Mouse (Mus musculus) right cerebral cortex, adult 2 months (tissue): ENCODE data around the gene Olfr1049.
"Not testable (repeated sequence)": the region's sequence is repeated elsewhere in the genome, so short reads cannot be mapped to it uniquely, and the experiment has no call there.

Experiments used
- DNase-seq, 2 experiments: peaks; one replicate each; pipeline ENCODE4 v3.0.0; 2021 to 2022; ENCODE audit warnings: low spot score in 2 of 2

Olfr1049 gene

GRCm38 (mm10) chr2:86258228-86258627 is at the start of gene Olfr1049:
TSS of gene Olfr1049 (minus strand) at chr2:86258328.
- DNase-seq = not testable (repeated sequence)

DNA sequence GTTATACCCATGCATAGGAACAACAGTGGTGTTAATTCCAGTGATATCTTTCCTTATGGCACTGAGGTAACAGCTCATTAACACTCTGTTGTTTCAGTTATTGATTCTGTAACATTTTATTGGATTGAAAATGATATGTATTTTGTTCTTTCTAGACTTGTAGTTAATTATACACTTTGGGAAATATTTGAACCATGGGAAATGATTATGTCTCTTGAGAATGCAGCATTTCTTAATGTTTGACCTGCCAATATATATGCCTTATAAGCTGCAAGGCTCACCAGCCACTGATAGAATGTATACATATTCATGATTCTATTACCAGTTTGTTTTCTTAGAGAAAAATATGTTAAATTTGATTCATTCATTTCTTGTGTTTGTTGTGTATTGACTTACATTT is 34.0 kb upstream of the Olfr1049 start, which contains the start of gene Olfr1052:
Olfr1052 (plus strand) TSS at position 301 of the 400 bp plus-strand sequence.
- no peak for DNase-seq

- DNase-seq = not testable (repeated sequence)
Measured at GRCm38 (mm10) chr2:86278988-86279387, 20.9 kb upstream of the Olfr1049 start, which contains the start of gene Olfr1051. TSS of gene Olfr1051 (minus strand) at chr2:86279088.

GRCm38 (mm10) chr2:86240189-86240588 is 17.9 kb downstream of the Olfr1049 start, which contains the start of gene Olfr1048:
TSS of gene Olfr1048 (minus strand) at chr2:86240289.
- no peak for DNase-seq

DNA sequence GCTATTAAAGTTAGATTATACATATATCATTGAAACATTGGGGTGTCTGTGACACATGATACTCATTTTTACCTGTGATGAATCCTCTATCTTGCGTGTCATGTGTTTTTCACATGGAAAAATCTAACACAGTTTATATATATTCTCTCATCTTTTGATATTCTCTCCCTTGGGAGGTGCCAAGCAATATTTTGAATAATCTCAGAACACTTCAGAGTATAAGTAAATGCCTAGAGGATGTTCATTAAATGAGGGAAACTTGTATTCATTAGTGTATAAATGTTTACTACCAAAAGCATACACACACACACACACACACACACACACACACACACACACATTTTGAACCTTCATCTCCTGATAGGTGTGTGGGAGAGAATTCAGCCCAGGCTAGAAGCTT is 26.8 kb downstream of the Olfr1049 start, which contains the start of gene Olfr1047:
Olfr1047 (minus strand) TSS at position 101 of the 400 bp plus-strand sequence.
- no peak for DNase-seq

- DNase-seq = no peak
Measured at GRCm38 (mm10) chr2:86219214-86219613, 38.9 kb downstream of the Olfr1049 start, which contains the start of gene Olfr1046. TSS of gene Olfr1046 (minus strand) at chr2:86219314.
